Mouse (Mus musculus): ENCODE results near the gene Tmem150c.

Tmem150c gene

DNA sequence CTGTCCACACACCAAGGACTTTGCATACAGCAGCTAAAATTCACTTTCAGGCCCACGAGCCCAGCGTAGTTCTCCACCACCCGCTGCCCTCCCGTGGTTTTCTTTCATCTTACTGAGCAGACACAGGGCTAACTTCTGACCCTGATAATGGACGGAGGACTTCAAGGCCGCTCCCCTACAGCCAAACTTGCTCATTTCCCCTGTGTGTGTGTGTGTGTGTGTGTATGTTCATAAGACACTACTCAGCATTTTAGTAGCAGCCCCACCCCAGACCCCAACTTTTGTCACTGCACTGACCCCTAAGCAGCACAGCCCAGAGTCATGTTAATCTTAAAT lies at the start of gene Tmem150c:
Gene Tmem150c (minus strand): TSS at position 171 of the 336 bp plus-strand sequence.
- no peak for DNase-seq

DNA sequence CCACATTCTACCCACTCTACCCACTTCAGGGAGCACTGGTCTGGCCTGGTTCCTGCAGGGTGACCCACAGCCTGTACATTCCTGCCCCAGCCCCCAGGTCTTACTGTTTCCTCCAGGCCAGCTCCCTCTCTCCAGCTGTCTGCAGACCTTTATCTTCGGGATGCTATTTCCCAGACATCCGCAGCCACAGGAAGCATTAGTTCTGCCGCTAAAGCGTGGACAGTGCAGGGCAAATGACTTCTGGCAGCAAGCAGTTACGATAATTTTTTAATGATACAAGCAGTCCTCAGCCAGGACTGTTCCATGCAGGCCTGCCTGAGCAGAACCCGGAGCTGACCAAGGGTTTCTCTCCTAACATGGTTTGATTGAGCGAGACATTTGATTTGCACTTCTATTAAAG lies 49.5 kb upstream of the Tmem150c start:
- DNase-seq = no peak

DNA sequence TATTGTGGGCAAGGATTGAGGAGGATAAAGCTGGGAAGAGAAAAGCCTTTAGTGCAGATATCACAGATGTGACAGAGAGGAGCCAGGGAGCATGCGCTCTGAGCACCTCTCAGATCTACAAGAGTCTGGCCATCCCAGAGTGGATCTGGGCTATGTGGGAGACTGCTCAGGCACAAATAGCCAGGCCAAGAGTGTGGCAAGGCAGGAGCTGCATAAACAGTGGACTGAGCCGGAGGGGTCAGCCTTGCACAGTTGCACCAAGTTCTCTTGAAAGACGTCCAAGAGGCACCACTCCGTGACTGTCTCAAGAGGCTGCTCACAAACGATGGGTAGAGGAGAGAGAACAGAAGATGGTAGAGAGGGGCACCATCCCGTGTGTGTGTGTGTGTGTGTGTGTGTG lies 47.1 kb upstream of the Tmem150c start:
- no peak for DNase-seq

DNA sequence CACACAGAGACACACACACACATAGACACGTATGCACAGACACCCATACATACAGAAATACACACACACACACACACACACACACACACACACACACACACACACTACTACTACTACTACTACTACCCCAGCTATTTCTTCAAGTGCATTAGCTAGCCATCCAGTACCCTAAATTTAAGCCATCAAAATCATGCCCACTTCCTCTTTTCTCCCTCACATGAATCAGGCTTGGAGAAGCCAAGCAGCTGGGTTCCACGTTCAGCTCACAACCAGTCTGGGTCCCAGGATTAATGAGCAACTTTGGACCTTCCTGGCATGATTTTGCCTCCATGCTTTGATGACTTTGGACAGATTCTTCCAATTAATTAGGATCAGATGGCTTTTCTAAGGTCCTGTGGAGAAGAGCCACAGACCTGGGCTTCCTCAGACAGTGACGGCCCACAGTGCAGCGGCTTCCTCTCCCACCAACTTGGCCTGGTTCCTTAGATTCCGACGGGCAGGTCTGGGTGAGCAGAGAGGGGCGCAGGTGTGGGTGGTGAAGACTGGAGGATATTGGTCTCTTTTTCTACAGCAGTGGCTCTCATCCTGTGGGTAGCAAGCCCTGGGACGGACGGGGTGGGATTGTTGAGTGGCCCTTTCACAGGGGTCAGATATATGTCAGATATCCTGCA lies 46.0 kb upstream of the Tmem150c start:
- no peak for DNase-seq

DNA sequence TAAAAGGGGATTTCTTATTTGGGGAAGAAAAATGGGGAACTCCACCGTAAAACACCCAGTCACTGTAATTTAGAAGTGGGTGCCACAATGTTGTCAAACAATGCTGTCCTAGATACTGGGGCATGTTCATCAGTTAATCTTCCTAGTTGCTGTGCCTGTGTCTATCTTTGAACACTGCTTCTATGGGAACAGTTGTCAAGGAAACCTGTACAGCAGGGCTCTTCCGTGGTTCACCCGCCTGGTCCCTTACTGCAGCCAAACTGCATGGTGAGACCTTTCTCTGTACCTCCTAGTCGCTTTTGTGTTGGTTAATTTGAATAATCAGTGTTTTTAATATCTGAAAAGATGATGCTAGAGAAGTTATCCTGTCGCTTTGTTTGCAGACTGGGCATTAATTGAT lies 41.2 kb upstream of the Tmem150c start:
- DNase-seq = no peak

DNA sequence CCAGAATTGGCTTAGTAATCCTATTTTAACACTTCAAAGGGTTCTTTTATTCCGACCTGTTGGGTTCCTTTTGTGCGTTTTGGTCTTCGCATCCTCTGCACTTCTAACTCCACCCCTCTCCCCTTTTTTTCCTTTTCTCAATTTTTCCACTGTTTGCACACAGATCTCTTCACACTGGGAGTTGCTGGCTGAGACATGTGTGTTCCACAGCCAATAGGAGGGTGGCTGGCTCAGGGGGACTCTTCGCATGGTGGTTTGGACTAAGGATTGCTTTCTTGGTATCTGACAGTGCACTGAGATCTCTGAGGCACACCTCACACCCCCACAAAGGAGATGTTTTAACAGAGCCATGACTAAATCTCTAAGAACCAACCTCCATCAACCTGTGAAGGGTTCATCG lies 40.7 kb upstream of the Tmem150c start:
- no peak for DNase-seq

DNA sequence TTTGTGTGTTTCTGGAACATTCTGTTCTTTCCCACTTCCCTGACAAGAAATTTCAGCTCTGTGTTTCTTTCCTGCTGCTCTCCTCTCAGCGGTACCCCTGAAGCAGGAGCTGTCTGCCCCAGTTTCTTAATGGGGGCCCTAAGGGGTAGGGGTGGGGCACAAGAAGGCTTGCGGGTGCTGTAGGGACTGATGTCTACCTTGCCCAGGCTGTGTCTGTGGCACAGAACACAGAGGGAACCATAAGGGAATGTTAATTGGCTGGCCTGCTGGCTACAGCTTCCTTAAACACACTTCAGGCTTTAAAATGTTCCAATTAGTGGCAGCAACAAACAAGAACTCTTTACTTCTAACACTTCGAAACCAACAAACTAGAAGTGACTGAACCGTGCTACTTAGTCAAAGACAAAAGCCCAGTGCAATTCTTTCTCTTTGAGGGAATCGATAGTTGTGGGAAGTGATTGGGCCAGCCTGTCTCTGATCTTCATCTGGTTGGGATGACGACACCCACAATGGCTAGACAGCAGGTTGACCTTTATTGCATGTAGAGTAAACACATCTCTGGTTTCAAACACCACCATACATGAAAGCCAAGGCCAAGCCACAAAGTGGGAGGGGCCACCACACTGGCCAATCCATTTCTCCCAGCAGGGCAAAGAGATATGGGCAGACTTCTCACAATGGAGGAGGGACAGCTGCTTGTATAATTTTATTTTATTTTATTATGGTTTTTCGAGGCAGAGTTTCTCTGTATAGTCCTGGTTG lies 39.7 kb upstream of the Tmem150c start:
- DNase-seq = no peak

DNA sequence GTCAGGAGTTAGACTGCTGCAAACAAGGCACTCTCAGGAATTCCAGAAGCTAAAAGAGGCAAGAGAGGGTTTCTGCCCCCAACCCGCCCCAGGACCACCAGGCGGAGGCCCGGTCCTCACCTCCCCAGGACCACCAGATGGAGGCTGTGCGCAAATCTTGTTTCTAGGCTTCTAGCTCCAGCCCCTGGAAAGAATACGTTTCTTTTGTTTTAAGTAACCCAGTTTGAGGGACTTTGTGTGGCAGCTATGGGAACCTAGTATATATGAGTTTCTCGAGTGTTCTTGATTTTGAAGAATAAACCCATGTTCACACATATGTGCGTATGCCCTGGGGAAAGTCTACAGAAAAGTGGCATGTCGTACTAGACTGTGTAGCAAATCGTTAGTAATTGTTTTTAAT lies 37.9 kb upstream of the Tmem150c start:
- DNase-seq = no peak

DNA sequence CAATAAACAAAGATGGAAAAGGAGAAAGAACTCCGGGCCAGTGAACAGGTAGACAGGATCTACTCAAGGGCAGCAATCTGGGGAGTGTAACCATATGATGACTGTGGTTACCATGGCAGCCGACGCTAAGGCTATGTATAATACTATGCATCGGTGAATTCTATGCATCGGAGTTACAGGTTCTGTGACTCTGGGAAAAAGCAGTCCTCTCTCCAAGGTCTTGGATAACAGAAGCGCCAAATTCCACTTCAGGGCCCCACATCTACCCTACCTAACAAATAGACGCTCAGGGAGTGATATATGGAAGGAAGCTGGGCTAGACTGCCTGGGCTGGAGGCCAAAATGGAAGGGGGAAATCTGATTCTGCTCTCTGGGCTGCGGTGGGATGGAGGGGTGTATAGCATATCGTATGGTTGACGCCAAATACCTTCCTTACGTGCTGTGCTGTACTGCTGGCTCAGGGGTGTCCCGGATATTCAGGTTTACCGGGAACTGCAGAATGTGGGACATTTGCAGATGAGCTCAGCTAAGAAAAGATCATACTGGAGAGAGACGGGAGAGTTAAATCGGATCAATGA lies 37.3 kb upstream of the Tmem150c start:
- DNase-seq = no peak

DNA sequence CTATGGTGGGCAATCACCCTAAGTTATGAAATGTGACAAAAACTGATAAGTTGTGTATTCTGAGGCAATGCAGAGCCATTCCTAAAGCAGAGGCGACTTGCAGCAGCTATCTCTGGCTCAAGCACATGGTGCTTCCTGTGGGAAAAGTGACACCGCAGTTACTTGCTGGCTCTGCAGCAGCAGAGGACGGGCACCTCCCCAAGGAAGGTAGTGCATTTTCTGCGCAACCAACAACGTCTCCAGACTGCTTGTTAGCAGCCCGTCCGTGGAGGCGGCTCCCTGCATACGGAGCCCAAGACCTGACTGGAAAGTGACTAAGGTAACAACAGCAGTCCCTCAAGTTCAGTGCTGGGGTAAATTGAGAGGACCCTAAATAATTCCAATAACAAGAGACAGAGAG lies 36.8 kb upstream of the Tmem150c start:
- DNase-seq = no peak

DNA sequence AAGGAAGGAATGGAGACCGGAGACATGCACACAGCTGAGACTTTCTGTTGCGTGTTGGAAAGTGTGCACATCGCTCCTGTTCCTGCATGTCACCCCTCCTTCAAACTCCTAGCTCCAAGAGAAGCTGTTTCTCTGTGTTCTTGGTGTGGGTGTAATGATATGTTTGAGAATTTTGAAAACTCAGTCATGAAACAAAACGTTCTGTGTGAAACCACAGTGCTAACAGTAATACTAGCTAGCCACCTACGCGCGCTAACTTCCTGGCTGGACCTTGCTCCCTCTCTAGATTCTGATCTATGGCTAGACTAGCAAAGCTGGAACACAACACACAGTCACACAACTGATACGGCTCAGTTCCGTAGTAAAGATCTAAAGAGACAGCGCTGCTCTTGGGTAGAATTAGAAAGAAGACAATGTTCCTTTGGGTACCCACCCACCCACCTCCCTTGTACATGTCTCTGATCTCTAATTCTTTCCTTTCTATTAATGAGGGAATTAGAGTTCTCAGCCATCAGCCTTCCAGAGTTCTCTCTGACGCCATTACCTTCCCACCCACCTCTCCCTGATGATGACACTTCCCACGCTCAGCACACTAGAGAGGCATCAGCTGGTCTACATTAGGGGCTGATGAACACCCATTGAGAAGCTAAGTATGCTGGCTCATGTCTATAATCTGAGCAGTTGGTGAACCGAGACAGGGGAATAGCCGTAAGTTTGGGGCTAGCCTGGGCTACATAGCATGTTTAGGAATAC lies 32.0 kb upstream of the Tmem150c start:
- DNase-seq = no peak

DNA sequence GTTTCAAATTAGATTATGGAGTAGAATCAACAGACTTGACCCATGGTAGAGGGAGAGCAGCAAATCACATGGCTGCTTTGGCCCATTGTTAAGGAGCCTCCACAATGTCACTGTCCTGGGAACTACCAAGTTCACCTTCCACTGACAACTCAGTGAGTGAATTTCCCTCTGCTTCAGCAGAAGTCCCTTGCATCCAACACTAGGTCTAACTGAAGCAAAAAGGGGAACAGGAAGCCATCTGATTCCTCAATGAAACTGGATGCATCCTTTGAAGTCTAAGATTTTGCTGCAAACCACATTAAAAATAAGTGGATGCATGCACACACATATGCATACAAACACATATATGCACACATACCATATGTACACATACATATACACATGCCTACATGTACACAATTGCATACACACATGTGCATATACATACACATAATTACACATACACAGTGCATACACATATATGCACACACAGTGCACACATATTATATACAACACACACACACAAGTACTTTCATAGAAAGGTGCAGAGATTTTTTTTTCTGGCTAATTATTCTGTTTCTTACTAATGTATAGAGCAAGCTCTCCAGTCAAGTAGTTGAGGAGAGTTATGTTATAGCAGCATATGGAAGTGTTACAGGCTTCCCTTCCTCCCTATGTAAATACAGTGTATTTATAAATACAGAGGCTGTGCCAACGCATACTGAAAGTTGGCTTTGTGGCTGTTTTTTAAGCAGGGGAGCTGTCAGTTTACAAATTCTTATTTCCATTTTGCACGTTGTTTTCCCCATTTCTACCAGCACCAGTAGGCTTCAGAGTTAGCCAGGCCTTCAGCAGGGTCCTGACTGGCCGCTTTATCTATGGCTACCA lies 27.7 kb upstream of the Tmem150c start:
- DNase-seq = no peak

DNA sequence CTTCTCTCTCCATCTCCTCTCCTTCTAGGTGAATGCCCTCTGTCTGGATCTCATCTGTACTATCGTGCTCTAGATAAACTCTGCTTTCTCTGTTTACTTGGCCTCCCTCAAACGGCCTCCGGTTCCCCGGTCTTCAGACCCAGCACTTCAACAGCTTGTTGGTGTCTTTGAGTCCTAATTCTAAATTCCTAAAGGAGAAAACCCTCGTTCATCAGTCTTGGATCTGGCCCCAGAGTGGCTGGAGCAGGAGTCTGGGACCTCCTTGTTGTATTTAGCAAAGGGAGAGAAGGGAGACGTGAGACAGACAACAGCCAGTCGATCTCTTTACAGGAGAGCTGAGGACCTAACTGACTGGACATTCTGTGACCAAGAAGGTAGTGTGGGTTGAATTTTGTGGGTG lies 27.0 kb upstream of the Tmem150c start:
- DNase-seq = no peak

DNA sequence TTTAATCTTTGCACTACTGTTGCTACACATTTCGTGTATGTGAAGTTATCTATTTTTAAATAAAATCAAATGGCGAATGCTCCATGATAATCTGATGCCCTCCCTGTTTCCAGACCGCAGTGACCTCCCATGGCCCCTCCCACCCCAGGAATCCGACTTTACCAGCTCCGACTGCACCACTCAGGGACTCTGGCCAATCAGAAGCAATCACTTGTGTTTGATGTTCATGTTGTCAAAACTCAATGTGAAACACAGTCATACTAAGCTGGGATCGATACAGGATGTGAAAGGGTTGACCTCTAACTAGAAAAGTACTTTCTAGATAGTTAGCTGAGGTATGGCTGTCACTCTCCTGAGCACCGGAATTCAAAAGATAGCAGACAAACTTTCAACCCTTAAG lies 26.3 kb upstream of the Tmem150c start:
- no peak for DNase-seq

DNA sequence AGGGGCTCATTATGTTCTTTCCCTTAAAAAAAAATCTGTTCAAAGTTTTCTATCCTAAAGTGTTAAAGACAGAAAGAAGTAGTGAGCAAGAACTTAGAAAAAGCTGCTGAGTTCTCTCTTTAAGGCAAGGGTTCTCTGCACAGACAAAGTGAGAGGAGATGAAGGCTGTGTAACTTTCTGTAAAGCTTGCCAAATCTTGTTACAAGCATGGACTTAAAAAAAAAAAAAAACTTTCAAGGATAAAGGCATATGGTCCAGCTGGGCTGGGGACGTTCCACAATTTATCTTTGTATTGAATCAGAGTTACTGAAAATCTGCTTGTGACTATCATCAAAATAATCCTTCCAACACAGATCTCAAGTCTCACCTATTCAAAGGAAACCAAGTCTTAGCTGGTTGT lies 21.4 kb upstream of the Tmem150c start:
- DNase-seq = no peak

DNA sequence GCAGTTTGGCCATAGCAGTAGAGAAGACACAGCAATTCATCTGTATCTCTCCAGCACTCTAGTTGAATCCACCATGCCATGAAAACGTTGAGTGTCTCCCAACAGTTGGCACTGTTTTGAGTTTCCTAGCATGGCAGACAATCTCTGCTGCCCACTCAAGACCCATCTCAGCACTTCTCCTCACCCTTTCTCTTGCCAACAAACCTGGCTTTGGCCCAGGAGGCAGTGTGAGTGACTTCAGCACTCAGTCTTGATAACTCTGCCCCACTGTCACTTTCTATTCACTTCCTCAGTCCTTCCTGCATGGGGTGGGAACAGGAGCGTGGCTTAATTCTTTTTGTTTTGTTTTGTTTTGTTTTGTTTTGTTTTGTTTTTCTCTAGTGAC lies 19.2 kb upstream of the Tmem150c start:
- DNase-seq = no peak

DNA sequence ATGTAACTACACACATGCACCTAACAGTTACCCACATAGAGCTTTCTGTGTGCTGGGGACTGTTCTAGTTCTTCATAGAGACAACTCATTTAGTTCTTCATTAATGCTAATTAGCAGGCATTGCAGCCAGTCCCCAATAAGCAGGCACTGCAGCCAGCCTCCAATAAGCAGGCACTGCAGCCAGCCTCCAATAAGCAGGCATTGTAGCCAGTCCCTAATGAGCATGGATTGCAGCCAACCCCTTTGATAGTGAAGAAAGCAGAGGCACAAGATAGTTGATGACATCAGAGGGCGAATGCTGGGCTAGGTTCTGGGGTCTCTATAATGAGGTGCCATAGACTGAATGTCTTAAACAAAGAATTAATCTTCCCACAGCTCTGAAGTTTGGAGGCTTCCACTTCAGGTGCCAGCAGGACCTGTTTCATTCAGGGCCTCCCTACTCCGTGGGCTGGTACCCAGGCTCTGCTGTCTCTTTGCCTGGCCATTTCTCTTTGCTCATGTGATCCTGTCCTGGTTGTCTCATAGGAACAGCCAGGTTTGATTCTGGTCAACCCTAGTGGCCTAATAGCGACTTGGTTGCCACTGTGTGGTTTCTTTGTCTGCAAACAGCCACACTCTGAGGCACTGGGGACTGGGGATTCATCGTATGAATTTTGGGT lies 18.6 kb upstream of the Tmem150c start:
- no peak for DNase-seq

DNA sequence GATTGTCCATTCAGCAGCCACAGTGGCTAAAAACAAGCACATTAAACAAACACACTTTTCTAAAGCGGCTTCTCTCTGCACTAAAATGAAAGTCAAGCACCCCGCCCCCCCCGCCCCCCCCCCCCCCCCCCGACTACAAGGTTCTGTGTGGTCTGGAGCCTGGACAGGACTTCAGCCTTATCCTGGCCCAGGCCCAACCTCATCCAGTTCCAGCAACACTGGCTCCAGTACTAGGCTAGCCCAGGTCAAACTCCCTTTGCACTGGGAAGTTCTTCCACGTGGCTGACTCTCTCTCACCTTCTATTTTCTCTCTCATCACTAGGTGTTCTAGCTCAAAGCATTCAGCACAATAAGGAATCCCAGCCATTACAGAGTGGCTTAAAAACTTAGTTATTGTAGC lies 17.9 kb upstream of the Tmem150c start:
- DNase-seq = no peak

DNA sequence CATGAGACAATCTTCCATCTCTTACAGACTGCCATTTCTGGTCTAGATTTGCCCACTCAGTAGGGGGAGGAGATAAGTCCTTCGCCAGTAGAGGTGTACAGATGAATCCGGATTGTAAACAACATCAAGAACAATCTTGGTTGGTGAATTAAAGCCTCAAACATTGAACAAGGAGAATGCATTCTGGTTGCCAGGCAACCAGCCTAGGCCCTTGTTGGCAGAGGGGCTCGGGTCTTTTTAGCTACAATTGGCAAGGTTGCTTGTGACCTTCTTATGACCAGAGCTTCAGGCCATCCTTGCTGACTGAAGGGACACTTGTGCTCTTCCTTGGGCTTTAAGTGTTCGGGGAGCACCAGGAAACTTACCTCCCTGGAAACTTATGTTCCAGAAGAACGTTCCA lies 16.5 kb upstream of the Tmem150c start:
- no peak for DNase-seq

DNA sequence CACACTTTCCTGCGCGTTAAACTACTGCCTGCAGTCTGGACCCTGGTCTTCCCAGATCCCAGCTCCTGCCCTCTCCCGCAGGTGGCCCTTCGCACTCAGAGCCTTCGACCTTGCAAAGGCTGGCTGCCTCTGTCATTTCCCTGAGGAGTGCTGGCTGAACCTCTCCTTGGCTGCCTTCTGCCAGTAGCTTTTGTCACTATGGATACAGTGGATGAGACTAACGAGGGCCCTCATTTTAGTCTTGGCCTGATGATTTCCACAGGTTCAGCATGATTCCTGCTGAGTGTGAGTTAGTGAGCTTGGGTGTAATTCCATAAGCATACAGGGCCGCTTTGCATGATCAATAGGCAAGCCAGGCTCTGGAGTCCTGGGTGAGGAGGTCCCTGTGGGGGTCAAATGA lies 16.0 kb upstream of the Tmem150c start:
- no peak for DNase-seq

DNA sequence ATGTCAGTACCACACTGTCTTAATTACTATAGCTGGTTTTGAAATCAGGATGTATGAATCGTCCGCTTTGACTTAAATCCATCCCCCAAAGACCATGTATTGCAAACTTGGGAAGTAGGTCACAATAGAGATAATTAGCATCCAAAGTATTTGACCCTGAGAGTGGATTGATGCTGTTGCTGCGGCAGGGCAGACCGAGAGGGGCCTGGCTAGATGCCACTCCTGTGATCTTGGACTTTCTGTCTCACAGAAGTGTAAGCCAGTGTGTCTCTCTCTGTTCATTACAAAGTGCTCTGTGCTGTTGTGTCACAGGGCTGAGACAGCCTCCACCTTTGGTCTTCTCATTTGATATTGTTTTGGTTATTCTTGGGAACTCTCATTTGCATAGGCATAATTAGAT lies 12.5 kb upstream of the Tmem150c start:
- DNase-seq = no peak
